Mouse (Mus musculus) C2C12 (cell line): ENCODE measurements around the gene Exoc8.

Experiments used
- CEBPB ChIP-seq: IDR thresholded peaks from one replicate; pipeline ENCODE4 v1.6.1; 2011; ENCODE audit warnings: low read depth, mild to moderate bottlenecking, control low read depth, moderate library complexity
- CTCF ChIP-seq: IDR thresholded peaks from one replicate; pipeline ENCODE4 v1.5.1; 2011; ENCODE audit not compliant: control insufficient read depth, insufficient read depth, insufficient read length
- FOSL1 ChIP-seq: IDR thresholded peaks from one replicate; pipeline ENCODE4 v1.8.0; 2011; ENCODE audit warnings: mild to moderate bottlenecking, low read length; ENCODE audit not compliant: poor library complexity, insufficient read depth, severe bottlenecking
- MYOD1 ChIP-seq: IDR thresholded peaks from one replicate; pipeline ENCODE4 v1.6.1; 2011; ENCODE audit warnings: low read depth; ENCODE audit not compliant: control insufficient read depth, insufficient read length
- MYOG ChIP-seq: IDR thresholded peaks from one replicate; pipeline ENCODE4 v1.6.1; 2011; ENCODE audit not compliant: control insufficient read depth, insufficient read length; ENCODE audit errors: extremely low read depth
- USF1 ChIP-seq: IDR thresholded peaks from one replicate; pipeline ENCODE4 v1.6.1; 2011; ENCODE audit warnings: low read depth, mild to moderate bottlenecking, control low read depth, moderate library complexity

- TF ChIP-seq MYOG (no peak), CTCF (no peak), USF1 (no peak), CEBPB (no peak), MYOD1 (no peak), FOSL1 (no peak)
Observed at GRCm38 (mm10) chr8:124936699-124937098, 39.2 kb upstream of the Exoc8 start.
